Mouse (Mus musculus) megakaryocyte progenitor cell, adult 5-6 weeks (primary cell): ENCODE results near the gene Kat5. TPM values are rescaled to one million over a fixed set of nuclear protein-coding genes. Genes with fewer than 3 reads are reported as not detected.

Experiments
- ATAC-seq: replicated peaks from 2 replicates; pipeline ENCODE4 v1.8.0; 2016; ENCODE audit warnings: mild to moderate bottlenecking, moderate TSS enrichment, inconsistent platforms; ENCODE audit not compliant: poor library complexity
- total RNA-seq, 2 experiments: library from RNA; stranded (forward) in 1 of 2; stranded (reverse) in 1 of 2; fragments of 157-497, 149-512 nt in 1 of 2; fragments of 200-1000 nt in 1 of 2; gene quantifications; 2 replicates each; pipeline versions ENCODE4 v1.2.3 to v1.2.4; 2015 to 2017

Kat5 gene
- total RNA-seq, 2 experiments from 2014 or later, result 40.2 to 51.8 TPM

DNA sequence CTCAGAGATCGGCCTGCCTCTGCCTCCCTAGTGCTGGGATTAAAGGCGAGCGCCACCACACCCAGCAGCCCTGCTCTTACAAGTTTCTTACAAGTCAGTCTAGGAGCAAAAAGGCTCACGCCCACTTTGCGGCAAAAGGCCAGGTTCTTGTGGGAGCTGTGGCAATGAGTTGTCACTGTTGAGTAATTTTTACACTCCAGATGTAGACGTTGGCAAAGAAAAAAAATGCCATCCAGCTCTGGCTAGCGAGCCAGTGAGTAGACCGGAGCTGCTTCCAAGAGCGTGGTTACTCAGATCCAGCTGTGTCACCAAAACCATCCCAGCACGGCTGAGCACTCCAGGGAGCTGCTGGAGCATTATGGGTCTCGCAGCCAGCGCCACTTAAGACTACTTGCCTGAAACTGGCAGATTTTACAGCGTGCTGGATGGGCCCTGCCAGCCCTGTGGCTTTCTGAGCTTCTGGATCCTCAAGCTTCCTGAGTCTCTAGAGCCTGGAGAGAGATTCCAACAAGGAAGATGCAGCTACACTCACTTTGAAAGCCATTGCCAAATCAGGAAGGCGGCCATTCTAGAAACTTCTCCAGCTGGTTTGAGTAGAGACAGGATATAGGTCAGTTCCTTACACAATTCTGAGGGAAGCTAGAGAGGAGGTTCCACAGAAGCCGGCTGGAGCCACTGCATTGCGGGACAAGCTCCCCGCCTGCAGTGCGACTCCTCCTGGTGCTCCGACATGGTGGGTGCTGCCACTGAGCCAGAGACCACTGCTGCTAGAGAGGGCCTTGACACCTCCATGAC lies 37.5 kb downstream of the Kat5 start:
- ATAC-seq, result peak; percentile 32

- ATAC-seq, result peak; percentile 52
Observed at GRCm38 (mm10) chr19:5571831-5572230, 38.2 kb downstream of the Kat5 start.

- no peak for ATAC-seq
Observed at GRCm38 (mm10) chr19:5570353-5571246, 39.4 kb downstream of the Kat5 start.

- ATAC-seq, result no peak
Observed at GRCm38 (mm10) chr19:5569521-5569920, 40.5 kb downstream of the Kat5 start.

DNA sequence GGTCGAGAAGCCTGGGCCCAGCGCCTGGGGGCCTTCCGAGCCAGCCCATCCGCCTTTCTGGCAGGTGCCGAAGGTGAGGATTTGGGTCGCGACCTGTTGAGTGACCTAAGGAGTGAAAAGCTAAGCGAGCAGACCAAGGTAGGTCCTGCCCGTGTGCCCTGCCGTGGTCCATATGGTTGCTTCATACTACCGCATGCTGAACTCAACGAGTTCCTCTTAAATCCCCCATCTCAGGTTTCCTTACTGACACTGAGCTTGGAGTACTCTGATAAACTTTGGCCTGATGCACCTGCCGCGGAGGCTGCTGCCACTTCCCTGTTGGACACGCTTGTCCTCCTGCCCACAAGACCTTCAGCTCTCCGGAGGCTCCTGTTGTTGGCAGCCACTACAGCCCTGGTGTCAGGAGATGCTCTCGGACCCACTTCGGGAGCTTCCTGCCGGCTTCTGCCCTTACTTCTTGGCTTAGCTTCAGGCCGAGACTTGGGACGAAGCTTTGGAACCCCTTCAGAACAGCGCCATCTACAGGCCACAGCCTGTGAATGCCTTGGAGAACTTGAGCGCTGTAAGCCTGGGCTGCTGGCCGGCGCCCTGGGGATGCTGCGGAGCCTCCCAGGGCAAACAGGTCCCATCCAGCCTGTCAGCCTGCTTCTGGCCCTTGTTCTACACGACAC lies 41.4 kb downstream of the Kat5 start:
- ATAC-seq, result peak; percentile 44

DNA sequence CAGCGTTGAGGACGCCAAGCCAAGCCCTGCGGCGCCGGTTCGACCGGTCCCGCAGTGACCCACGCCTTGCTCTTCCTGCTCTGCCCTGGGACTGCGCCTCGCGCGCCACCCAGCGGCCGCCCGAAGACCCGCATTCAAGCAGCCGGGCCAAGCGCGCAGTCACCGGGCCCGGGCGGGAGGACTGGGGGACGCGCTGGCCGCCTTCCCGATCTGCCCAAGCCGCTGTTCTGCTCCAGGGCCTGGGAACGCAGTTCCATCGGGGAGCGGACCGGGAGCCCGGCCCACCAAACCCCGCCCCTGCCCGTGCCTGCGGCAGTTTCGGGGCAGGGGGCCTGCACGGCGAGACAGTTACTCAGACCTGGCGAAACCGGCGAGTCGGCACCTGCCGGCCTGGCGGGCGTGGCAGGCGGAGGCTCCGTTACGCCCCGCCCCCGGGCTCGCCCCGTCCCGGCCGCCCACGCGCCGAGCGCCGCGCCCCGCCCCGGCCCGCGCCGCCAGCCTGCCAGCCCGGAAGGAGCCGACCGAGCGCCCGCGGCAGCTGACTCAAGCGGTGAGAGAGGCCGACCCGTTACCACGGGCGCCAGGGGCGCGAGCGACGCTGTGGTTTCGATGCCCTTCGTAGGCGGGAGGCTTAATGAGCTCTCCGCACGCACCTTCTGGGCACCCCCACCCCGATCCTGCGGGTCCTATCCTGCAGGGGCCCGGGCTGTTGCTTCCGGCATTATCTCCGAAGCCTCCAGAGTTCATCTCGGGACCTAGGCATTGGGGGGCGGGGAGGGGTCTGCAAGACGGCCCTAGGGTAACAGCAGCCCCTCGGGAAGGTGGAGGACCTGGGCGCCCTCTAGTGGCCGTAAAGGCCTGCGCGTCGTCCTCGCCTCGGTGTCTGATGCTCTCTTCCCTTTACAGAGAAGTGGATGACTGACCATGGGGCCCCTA lies 42.2 kb downstream of the Kat5 start, which contains the start of gene Ap5b1:
Gene Ap5b1, plus strand, starts transcription at position 492 of the 936 bp plus-strand sequence.
- ATAC-seq, result peak; percentile 54

DNA sequence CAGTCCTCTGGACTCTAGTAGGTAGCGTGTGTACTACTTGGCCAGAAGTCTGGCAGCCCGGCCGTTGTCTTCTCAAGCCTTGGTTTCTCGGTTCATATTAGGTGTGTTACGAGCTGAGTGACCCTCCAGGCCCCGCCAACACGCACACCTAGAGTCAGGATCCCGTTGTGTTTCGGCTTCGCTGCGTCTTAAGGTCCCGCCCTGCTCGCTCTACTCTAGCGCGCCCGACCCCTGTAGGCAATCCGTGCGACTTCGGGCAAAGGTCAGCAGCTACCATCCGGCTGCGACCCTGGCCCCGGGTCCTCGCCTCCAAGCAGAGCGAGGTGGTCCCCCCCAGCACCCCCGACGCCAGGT lies 42.9 kb downstream of the Kat5 start:
- peak; percentile 6; the same call in 1 of the 2 replicates for ATAC-seq

- ATAC-seq, result no peak
Observed at GRCm38 (mm10) chr19:5566316-5566715, 43.7 kb downstream of the Kat5 start.

- ATAC-seq, result no peak
Observed at GRCm38 (mm10) chr19:5562776-5563175, 47.3 kb downstream of the Kat5 start.

DNA sequence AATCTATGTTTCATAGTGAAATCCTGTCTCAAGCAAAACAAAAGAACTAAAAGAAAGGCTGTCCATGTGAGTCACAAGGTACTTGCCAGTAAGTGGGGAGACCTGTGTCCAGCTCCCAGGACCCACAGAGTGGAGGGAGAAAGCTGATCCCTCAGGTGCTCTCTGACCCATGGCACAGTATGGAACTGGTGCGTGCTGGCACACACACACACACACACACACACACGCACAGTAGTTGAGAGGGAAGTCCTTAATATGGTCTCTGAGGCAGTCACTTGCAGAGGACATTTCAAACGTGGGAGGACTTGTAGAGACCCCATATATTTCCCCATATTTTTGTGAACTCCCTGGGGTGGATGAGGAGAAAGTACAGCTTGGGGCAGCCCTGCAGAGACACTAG lies 48.2 kb downstream of the Kat5 start:
- no peak for ATAC-seq

GRCm38 (mm10) chr19:5561252-5561790 lies 48.7 kb downstream of the Kat5 start:
- no peak for ATAC-seq

DNA sequence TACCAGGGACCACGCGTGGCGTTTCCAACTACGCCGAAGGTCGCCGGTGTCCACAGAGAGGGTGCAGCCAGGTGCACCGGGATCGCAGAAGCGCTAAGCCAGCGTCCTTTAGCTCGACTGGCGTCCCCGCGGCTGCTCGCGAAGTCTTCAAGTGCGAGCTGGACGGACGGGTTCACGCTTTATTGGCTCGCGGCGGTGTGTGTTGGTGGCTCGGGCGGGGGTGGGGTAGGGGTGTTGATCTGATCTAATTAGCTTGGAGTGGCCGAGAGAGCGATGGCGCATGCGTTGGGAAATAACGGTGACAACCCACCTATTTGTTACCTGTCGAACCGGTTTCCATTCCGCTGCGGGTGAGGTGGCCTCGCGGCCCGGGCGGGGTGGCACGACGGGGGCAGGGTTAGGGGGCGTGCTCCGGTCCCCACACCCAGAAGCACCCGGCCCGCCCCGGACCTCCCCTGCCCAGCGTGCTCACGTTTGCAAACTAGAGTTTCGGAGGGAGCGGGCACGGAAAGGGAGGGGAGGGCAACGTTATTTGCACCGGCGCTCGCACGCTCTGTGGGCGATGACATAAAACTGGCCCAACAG lies 49.5 kb downstream of the Kat5 start, which contains the start of gene Ovol1:
Gene Ovol1, minus strand, starts transcription at position 190 of the 585 bp plus-strand sequence.
- no peak for ATAC-seq

DNA sequence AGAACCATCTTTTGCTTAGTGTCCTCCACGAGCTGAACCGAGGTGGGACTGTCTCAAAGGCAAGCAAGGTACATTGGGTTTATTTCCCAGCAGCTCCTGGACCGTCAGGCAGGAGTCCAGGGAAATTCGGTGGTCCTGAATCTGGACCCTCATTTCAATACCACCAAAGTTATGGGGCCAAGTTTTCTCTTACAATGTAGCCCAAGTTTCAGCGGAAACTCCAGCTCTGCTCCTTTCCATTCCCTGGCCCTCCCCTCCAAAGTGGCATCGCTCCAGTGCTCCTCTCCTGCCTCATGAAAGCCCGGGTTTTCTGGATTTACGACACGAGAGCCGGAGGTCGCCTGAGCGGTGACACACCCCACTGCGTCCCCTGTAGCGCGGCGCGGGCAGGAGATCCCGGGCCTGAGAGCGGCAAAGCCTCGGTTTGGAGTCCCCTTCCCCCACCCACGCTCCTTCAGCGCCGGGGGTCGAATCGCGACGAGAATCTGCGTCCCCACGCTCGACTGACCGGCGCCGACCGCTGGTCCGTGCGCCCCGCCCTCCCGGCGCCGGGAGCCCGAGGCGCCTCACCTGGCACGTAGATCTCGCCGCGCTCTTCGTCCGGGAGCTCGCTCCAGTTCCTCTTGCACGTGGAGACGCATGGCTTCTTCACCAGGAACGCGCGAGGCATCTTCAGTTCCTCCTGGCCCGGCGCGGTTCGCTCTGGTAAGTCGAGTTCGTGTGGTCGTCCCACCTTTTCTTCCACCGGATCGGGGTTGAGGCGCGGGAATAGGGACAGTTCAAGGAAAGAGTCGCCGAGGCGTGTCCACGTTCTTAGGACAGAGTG lies 50.2 kb downstream of the Kat5 start:
- no peak for ATAC-seq

GRCm38 (mm10) chr19:5559229-5559628 lies 50.8 kb downstream of the Kat5 start:
- ATAC-seq, result no peak

DNA sequence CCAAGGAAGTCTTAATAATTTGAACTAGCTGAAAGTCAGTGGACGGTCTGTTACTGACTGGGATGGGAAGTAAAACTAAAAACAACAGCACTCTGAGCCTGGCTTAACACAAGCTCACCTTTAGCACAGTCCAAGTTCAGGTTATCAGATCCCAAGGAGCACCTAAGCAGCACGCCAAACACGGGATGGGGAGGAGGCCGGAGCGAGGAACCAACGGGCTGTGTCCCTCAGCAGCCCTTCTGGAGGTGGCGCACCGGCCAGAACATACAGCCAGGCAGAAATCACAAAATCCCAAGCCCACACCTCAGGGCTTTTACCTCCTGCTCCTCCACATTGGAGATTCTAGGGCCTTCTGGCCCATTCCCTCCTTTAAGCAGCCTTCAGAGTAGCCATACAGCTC lies 51.3 kb downstream of the Kat5 start:
- no peak for ATAC-seq

GRCm38 (mm10) chr19:5558169-5558568 lies 51.9 kb downstream of the Kat5 start:
- ATAC-seq, result no peak

GRCm38 (mm10) chr19:5554212-5554611 lies 55.8 kb downstream of the Kat5 start:
- no peak for ATAC-seq

DNA sequence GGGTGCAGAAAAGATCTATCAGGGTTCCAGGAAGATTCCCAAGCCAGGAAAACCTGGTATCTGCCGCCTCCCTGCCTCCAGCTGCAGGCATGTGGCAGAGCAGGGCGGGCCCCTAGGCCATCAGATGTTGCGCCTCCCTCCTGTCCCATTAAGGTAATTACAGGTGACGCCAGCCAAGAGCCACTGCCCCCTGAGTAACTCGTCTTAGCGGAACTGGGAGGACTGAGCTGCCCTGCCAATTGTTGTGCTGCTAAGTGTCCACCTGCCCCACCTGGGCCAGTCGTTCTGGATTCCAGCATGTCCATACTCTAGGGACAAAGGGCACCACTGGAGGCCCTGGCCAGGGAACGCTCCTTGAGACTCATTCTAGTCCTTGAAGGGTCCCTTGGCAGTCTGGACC lies 56.2 kb downstream of the Kat5 start:
- ATAC-seq, result no peak
